Mouse (Mus musculus) stomach, embryonic 15.5 days (tissue): Measurements from ENCODE around the gene Tmem131l. TPM values are rescaled to one million over a fixed set of nuclear protein-coding genes. Genes with fewer than 3 reads are reported as not detected.

Experiments used
- ATAC-seq: fragments of 200-750 bp; cut with Nextera tagmentation; 2 replicates; pipeline ENCODE4 v1.8.0; 2017; ENCODE audit warnings: low read depth, moderate number of reproducible peaks, moderate TSS enrichment; ENCODE audit not compliant: insufficient read depth, low FRiP score
- H3K27ac ChIP-seq: fragments of 300-500 bp; sonication (generic); 2 replicates; pipeline ENCODE4 v1.5.1; 2015; ENCODE audit warnings: mild to moderate bottlenecking, inconsistent platforms
- H3K27me3 ChIP-seq: fragments of 300-500 bp; sonication (generic); replicated peaks from 2 replicates; pipeline ENCODE4 v1.6.1; 2015; ENCODE audit warnings: inconsistent platforms
- H3K36me3 ChIP-seq: fragments of 300-500 bp; sonication (generic); 2 replicates; pipeline ENCODE4 v1.6.1; 2015; ENCODE audit warnings: inconsistent platforms
- H3K4me1 ChIP-seq: fragments of 300-500 bp; sonication (generic); 2 replicates; pipeline ENCODE4 v1.6.1; 2015; ENCODE audit warnings: inconsistent platforms
- H3K4me2 ChIP-seq: fragments of 300-500 bp; sonication (generic); 2 replicates; pipeline ENCODE4 v1.6.1; 2015; ENCODE audit warnings: mild to moderate bottlenecking, inconsistent platforms
- H3K4me3 ChIP-seq: fragments of 300-500 bp; sonication (generic); replicated peaks from 2 replicates; pipeline ENCODE4 v1.5.1; 2015; ENCODE audit warnings: inconsistent platforms
- H3K9ac ChIP-seq: fragments of 300-500 bp; sonication (generic); 2 replicates; pipeline ENCODE4 v1.6.1; 2015; ENCODE audit warnings: inconsistent platforms
- H3K9me3 ChIP-seq: fragments of 300-500 bp; sonication (generic); 2 replicates; pipeline ENCODE4 v1.6.1; 2016; ENCODE audit warnings: inconsistent platforms
- WGBS: fragments of 180-500 bp; shearing (Covaris S2); methylation state at CpG from one replicate; pipeline ENCODE4 v1.1.7; 2015; 5-methylcytosine and 5-hydroxymethylcytosine counted together
- polyA plus RNA-seq: library from polyadenylated mRNA; unstranded; fragments of >200 nt; fragmentation: Nextera tagmentation; extraction: Ambion mirVana; gene quantifications from 2 replicates; pipeline ENCODE4 v1.2.1, GENCODE M21; 2015

Gene Tmem131l
- polyA plus RNA-seq, 1 experiment from 2014 or later: 44.9 TPM

GRCm38 (mm10) chr3:84041739-84042138, 1.8 kb upstream of the Tmem131l start:
- H3K4me3 ChIP-seq: no peak overlapping the region
- H3K9me3 ChIP-seq: no peaks in the 10 kb centered on the region
- H3K27ac ChIP-seq: no peak overlapping the region
- peak; percentile 29; the same call in 1 of the 2 replicates for ATAC-seq
- H3K4me2 ChIP-seq: no peak overlapping the region
- H3K9ac ChIP-seq: no peak overlapping the region
- H3K4me1 ChIP-seq: peaks cover 9% of the 10 kb centered on the region; the same call in 1 of the 2 replicates
- H3K36me3 ChIP-seq: no peaks in the 10 kb centered on the region
- 83% methylated on average over 8 of the region's 8 CpGs for WGBS
- no peaks in the 10 kb centered on the region for H3K27me3 ChIP-seq

- Histone ChIP-seq H3K4me3 (peak overlapping the region; percentile 95), H3K36me3 (no peaks in the 10 kb centered on the region), H3K9ac (peak overlapping the region; percentile 41; the same call in 1 of the 2 replicates), H3K9me3 (no peaks in the 10 kb centered on the region), H3K27me3 (no peaks in the 10 kb centered on the region), H3K27ac (peak overlapping the region; percentile 95), H3K4me1 (peaks cover 9% of the 10 kb centered on the region; the same call in 1 of the 2 replicates), H3K4me2 (peak overlapping the region; percentile 99)
- ATAC-seq: peak; percentile 36; the same call in 1 of the 2 replicates
- 2% methylated on average over 23 of the region's 23 CpGs for WGBS
These were observed 604 bp upstream of the Tmem131l start for GRCm38 (mm10) chr3:84040476-84041082.

- Histone ChIP-seq H3K27ac (peak overlapping the region; percentile 93), H3K4me1 (peaks cover 16% of the 10 kb centered on the region; the same call in 1 of the 2 replicates), H3K36me3 (no peaks in the 10 kb centered on the region), H3K4me3 (peak overlapping the region; percentile 95), H3K9ac (peak overlapping the region; percentile 94), H3K9me3 (no peaks in the 10 kb centered on the region), H3K27me3 (no peaks in the 10 kb centered on the region), H3K4me2 (peak overlapping the region; percentile 99)
- ATAC-seq: peak; percentile 41
- under 1% methylated on average over 42 of the region's 42 CpGs for WGBS
These were observed 862 bp downstream of the Tmem131l start for GRCm38 (mm10) chr3:84038981-84039645.

DNA sequence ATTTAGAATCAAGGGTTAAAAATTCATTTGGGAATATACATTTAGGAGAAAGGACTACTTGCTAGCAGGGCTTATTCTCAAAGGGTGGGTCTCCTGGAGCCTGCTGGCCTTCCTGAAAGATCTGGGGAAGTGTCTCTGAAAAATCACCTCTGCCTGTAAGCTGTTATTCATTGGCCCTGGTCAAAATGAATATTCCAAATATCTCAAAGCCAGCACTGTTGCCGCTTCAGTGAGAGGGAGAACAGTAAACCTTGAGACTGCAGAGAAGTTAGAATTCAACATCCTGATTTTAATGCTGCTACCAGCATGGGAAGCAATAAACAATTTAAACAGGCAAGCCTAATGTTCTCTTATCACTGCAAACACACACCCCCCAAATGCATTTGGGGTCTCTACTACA, 1.8 kb downstream of the Tmem131l start:
- 38% methylated on average over 1 of the region's 1 CpGs for whole genome bisulfite sequencing
- peak overlapping the region; percentile 95 for H3K4me3 ChIP-seq

GRCm38 (mm10) chr3:84037536-84037935, 2.4 kb downstream of the Tmem131l start:
- no peak overlapping the region for H3K9ac ChIP-seq
- 85% methylated on average over 3 of the region's 3 CpGs for WGBS
- no peak for ATAC-seq
- no peaks in the 10 kb centered on the region for H3K27me3 ChIP-seq
- no peaks in the 10 kb centered on the region for H3K9me3 ChIP-seq
- no peak overlapping the region for H3K4me3 ChIP-seq
- no peaks in the 10 kb centered on the region for H3K36me3 ChIP-seq
- peaks cover 20% of the 10 kb centered on the region; the same call in 1 of the 2 replicates for H3K4me1 ChIP-seq
- H3K4me2 ChIP-seq: peak overlapping the region; percentile 99
- H3K27ac ChIP-seq: no peak overlapping the region

More for the DNA sequence above, 1.8 kb downstream of the Tmem131l start:
- Histone ChIP-seq H3K27ac (no peak overlapping the region), H3K9me3 (no peaks in the 10 kb centered on the region), H3K4me1 (peaks cover 20% of the 10 kb centered on the region; the same call in 1 of the 2 replicates), H3K9ac (no peak overlapping the region), H3K27me3 (no peaks in the 10 kb centered on the region), H3K36me3 (no peaks in the 10 kb centered on the region), H3K4me2 (peak overlapping the region; percentile 99)
- ATAC-seq: no peak

DNA sequence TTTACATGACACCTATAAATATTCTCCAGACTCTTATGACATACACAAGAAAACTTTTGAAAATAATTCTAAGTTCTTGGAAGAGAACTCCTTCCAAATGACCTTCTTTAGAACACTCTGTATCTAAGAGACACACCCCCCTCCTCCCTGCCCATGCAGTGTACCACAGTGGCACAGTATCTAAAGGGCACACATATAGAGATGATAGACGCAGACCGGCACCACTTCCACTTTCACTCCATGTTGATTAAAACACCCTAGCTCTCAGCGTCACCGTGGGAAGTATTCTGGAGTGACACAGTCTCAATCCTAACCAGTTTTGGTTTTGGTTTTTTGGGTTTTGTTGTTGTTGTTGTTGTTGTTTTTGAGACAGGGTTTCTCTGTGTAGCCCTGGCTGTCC, 3.1 kb downstream of the Tmem131l start:
- 73% methylated on average over 4 of the region's 4 CpGs for WGBS
- no peaks in the 10 kb centered on the region for H3K36me3 ChIP-seq
- H3K4me2 ChIP-seq: no peak overlapping the region
- H3K9ac ChIP-seq: no peak overlapping the region
- ATAC-seq: no peak
- H3K4me3 ChIP-seq: no peak overlapping the region
- H3K27me3 ChIP-seq: no peaks in the 10 kb centered on the region
- H3K4me1 ChIP-seq: peaks cover 20% of the 10 kb centered on the region; the same call in 1 of the 2 replicates
- H3K27ac ChIP-seq: no peak overlapping the region
- no peaks in the 10 kb centered on the region for H3K9me3 ChIP-seq

DNA sequence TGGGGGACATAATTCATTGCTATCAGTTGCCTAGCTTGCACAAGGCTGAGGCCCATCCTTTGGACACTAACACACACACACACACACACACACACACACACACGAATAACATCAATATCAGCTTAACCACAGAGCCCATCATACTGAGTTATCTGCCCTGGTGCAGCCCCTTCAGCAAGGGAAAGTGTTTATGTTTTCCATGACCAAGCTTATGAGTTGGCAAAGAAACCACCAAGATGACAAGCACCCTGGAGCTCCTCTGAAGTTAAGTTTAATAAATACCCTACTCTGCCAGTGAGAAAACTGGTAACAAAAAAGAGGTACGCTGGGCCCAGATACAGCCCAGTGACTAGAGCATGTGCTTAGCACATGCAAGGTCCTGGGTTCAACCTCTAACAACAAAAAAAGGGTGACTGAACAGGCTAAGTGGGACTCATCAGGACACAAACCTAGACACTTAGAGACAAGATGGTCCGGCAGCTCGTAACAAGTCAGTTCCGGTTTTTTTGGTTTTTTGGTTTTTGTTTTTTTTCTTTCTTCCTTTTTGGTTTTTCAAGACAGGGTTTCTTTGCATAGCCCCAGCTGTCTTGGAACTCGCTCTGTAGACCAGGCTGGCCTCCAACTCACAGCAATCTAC, 4.1 kb downstream of the Tmem131l start:
- WGBS: 82% methylated on average over 6 of the region's 6 CpGs
- Histone ChIP-seq H3K9ac (no peak overlapping the region), H3K27ac (no peak overlapping the region), H3K27me3 (no peaks in the 10 kb centered on the region), H3K4me1 (peaks cover 20% of the 10 kb centered on the region; the same call in 1 of the 2 replicates), H3K4me2 (no peak overlapping the region), H3K36me3 (no peaks in the 10 kb centered on the region), H3K9me3 (no peaks in the 10 kb centered on the region), H3K4me3 (no peak overlapping the region)
- ATAC-seq: no peak

GRCm38 (mm10) chr3:84034115-84034780, 5.7 kb downstream of the Tmem131l start:
- no peaks in the 10 kb centered on the region for H3K27me3 ChIP-seq
- H3K9me3 ChIP-seq: no peaks in the 10 kb centered on the region
- ATAC-seq: no peak
- 63% methylated on average over 5 of the region's 5 CpGs for WGBS
- peaks cover 4% of the 10 kb centered on the region; the same call in 1 of the 2 replicates for H3K36me3 ChIP-seq
- H3K4me3 ChIP-seq: no peak overlapping the region
- peak overlapping the region; percentile 67; the same call in 1 of the 2 replicates for H3K27ac ChIP-seq
- peaks cover 20% of the 10 kb centered on the region; the same call in 1 of the 2 replicates for H3K4me1 ChIP-seq
- H3K9ac ChIP-seq: no peak overlapping the region
- H3K4me2 ChIP-seq: no peak overlapping the region

DNA sequence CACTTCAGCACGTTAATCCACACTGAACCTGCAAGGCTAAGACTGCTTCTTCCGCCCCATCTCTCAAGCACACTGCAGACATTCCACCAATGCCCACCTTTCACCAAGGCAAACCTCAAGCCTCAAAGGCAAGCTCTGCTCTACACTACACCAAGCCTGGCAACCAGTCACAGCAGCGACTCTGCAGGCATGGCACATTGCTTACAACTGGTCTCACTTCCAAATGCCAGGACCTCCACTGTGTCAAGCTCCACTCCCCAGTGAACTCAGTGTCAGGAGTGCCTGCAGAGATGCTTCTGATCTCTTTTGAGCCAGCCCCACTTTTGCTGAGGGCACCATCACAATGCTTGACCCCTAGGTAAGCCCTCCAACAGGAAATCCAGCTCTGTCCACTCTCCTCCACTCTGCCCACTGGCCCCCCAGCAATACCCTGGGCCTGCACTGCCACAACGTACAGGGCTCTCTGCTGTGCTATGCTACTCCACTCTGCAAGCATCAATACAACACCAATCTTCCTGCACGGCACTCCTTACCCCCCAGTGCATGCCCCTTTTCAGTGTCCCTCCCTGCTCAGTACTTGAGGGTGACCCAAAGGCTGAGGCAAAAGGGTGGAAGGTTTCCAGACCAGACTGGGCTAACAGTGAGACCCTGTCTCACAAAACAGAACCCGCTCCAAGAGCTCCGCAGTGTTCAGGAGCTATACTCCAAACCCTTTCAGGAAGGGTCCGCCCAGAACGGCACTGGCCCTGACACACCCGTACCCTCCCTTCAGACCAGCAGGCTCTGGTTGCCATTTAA, 6.8 kb downstream of the Tmem131l start:
- Histone ChIP-seq H3K27ac (no peak overlapping the region; the same call in 1 of the 2 replicates), H3K4me3 (no peak overlapping the region), H3K4me1 (peaks cover 17% of the 10 kb centered on the region; the same call in 1 of the 2 replicates), H3K9ac (no peak overlapping the region), H3K36me3 (peaks cover 4% of the 10 kb centered on the region; the same call in 1 of the 2 replicates), H3K9me3 (no peaks in the 10 kb centered on the region), H3K4me2 (no peak overlapping the region), H3K27me3 (no peaks in the 10 kb centered on the region)
- 79% methylated on average over 10 of the region's 10 CpGs for WGBS
- ATAC-seq: no peak

DNA sequence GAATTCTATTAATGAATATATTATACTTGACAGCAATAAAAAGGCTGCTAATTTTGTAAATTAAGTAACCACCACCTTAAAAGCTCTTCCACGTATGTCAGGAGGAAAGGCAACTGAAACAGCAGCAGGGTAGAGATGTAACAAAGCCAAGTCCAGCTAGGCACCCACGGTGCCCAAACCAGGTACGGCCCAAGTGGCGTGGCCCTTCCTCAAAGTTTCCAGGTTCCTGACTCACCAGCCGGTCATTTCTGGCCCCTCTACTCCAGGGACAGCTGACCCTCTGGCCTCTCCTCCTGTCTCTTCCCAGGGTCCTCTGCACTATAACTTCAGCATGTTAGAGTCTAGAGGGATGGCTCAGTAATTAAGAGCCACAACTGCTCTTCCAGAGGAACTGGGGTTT, 7.6 kb downstream of the Tmem131l start:
- Histone ChIP-seq H3K4me2 (no peak overlapping the region), H3K36me3 (peaks cover 4% of the 10 kb centered on the region; the same call in 1 of the 2 replicates), H3K4me3 (no peak overlapping the region), H3K4me1 (0 out of 2 replicates have a peak, but pooled peaks cover 17% of the 10 kb centered on the region), H3K9ac (no peak overlapping the region), H3K27me3 (no peaks in the 10 kb centered on the region), H3K27ac (no peak overlapping the region), H3K9me3 (no peaks in the 10 kb centered on the region)
- no peak for ATAC-seq
- 91% methylated on average over 5 of the region's 5 CpGs for WGBS

DNA sequence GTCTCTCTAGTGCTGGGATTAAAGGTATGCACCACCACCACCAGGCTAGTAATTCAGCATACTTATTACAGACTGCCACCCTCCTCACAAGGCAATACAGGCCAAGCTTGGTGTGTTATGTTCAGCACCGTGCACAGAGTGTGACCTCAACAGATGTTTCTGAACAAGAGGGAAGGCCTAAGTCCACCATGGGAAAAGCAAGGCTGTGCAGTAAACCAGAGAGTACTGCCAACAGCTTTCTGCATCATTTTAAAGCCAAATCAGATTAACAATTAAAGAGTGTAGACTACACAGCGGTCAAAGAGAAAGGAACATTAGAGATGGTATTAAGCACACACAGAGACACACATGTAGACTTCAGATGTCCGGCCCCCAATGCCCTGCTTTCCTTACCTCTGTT, 8.8 kb downstream of the Tmem131l start:
- no peak overlapping the region for H3K4me3 ChIP-seq
- 85% methylated on average over 3 of the region's 3 CpGs for WGBS
- H3K4me2 ChIP-seq: no peak overlapping the region
- H3K4me1 ChIP-seq: 0 out of 2 replicates have a peak, but pooled peaks cover 16% of the 10 kb centered on the region
- no peak overlapping the region for H3K9ac ChIP-seq
- no peaks in the 10 kb centered on the region for H3K9me3 ChIP-seq
- ATAC-seq: no peak
- peaks cover 4% of the 10 kb centered on the region; the same call in 1 of the 2 replicates for H3K36me3 ChIP-seq
- H3K27me3 ChIP-seq: no peaks in the 10 kb centered on the region
- no peak overlapping the region for H3K27ac ChIP-seq
